Mouse (Mus musculus) erythroblast, embryonic 14.5 days (primary cell): ENCODE data around the gene Ypel4.

Experiments
- GATA1 ChIP-seq: IDR thresholded peaks from 2 replicates; pipeline ENCODE4 v1.6.1; 2012; ENCODE audit warnings: low read length, inconsistent platforms, mixed read lengths
- TAL1 ChIP-seq: IDR thresholded peaks from 3 replicates; pipeline ENCODE4 v1.6.1; 2012; ENCODE audit warnings: low read length, inconsistent platforms, mixed read lengths

DNA sequence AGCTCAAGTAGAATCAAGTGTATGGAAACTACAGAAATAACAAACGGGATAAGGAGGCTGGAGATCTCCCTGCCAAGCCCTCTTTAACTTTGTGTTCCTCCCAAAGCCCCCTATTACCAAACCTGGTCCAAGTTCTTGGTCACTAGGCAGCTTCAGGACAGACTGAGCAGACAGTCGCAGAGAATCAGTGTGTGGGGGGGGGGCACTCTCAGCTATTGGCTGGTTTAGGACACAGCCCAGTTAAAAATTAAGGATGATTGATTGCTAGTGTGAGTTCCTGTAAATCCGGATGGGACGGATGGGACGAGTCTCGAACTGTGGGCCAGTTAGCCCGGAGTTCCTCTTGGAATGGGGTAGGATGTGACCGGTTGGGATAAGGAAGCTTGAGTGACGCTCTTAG lies 41.4 kb downstream of the Ypel4 start, which contains the start of gene Serping1:
- TF ChIP-seq GATA1 (no peak), TAL1 (no peak)
